Mouse (Mus musculus): ENCODE measurements at regions not wholly inside any gene's neighbourhood (a gene's known extent, or its start where the extent isn't known, plus 50 kb on each side); places are given as distances from the start of the nearest gene placed in this dataset.
A peak's percentile ranks its signal among the peaks of the same experiment; 100 is the strongest.
"Not testable (repeated sequence)": the region's sequence is repeated elsewhere in the genome, so short reads cannot be mapped to it uniquely, and the experiment has no call there.

DNA sequence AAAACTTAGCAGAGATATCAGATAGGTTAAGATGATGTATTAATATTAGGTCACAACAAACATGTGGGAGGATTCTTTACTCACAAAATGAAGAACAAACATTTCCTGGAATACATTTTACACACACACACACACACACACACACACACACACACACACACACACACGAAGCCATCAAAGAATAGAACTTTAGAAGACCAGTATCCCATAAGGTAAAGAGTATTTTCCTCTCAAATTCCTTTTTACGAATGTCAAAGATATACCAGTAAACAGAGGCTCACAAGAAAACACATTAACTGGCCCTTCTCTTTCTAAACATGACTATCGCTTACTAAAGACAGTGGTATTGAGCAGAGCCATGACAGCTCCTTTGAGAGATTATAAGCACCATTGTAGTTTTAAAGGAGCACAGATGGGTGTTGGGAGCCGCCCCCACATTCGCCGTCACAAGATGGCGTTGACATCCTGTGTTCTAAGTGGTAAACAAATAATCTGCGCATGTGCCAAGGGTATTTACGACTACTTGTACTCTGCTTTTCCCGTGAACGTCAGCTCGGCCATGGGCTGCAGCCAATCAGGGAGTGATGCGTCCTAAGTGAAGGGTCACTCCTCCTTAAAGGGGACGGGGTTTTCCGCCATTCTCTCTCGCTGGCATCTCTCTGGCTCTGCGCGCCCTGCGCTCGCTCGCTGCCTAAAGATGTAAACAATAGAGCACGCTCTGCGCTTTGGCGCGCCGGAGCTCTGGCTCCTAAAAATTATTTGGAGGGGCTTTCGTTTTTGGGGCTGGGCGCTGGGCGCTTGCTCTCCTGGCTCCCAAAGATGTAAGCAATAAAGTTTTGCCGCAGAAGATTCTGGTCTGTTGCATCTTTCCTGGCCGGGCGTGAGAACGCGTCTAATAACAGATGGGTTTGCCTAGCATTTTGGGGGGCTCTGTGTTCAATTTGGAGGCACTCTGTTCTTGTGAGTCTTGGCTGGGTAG lies 160.0 kb downstream of the Csl start:
- DNase-seq, result not testable (repeated sequence)

DNA sequence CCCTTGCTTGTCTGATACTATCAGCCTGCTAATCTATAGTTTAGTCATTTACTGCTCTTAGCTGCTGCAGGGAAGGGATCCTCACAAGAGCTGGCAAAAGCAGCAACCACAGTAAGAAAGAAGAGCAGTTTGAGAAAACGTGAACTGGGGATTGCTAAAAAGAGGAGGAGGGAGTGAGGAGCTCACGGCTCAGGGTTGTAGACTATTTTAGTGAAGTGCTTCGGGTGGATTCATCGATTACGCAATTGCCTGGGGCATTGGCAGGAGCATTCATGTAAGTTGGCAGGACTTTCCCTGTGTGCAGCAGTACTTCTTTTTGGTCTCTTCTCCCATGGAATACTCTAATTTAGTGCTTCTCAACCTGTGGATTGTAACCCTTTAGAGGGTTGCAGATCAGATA lies 157.1 kb downstream of the Csl start:
- DNase-seq, result peak; percentile 29

GRCm38 (mm10) chr10:99604172-99604571 lies 155.3 kb downstream of the Csl start:
- DNase-seq, result no peak

DNA sequence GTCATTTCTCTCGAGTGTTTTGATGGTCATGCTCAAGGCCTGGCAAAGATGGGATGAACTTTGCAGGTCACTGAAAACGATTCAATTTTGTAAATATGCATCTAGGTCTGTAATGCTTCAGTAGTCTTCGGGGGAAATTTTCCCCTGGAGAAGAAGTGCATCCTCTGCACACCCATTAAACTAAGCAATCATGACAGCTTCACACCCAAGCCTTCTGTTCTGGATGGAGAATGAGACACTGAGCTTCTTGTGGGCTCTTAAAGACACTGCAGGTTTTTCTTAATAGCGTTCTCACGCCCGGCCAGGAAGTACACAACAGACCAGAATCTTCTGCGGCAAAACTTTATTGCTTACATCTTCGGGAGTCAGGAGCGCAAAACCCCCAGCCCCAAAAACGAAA lies 151.0 kb downstream of the Csl start:
- DNase-seq, result no peak

- no peak for DNase-seq
Observed at GRCm38 (mm10) chr10:99609420-99609819, 150.0 kb downstream of the Csl start.

DNA sequence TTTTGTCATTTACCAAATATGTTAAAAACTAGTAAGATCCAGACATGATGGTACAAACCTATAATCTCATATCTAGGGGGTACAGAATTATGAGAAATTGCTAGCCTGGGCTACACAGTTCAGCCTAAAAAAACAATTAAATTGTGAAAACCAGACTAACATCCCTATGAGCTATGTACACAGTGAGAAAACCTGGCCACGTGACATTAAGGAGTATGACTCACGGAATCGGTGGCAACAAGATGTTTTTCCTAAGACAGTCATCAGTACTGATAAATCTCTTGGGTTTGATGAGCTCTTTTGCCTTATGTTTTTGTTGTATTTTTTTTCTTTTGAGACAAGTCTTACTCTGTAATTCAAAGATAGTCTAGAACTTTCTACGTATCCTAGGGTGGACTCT lies 148.6 kb downstream of the Csl start:
- DNase-seq, result no peak

DNA sequence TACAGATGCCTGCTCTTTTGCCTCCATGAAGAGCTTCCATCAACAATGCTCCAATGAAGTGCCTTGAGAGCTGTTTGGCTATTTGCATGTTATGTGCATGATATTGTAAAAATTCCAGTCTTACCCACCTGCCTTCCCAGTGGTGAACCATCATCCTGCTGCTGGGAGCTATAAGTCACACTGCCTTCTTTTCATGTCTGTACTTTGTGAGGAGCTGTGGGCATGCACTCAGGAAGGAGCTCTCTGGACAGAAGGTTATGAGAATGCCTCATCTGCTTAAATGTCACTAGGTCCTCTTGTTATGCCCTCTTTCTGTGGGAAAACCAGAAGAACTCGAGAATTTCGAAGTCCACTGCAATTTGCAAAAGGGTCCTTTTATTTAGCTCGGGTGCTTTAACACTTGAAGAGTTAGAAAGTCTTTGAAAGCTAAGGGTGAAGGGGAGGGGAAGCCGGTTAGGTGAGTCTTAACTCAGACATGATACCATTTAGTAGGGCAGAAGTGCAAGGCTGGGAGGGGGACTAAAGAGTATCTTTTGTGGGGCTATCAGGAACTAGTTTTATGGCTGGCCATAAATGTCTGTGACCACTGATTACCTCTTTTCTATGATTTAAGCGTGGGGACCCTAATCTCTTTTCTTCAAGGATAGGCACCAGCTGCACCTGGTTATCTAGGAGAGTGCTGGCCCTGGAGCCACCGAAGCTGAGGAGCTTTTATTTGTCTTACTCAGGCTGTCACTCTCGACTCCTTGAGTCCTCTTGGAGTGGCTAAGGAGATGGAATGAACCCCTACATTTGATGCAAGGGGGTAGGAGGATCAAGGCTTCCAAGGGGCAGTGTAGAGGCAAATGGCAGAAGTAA lies 144.8 kb downstream of the Csl start:
- DNase-seq, result no peak

- DNase-seq, result no peak
Observed at GRCm38 (mm10) chr10:99615371-99615770, 144.1 kb downstream of the Csl start.

GRCm38 (mm10) chr10:99615779-99616178 lies 143.7 kb downstream of the Csl start:
- DNase-seq, result peak; percentile 87

- DNase-seq, result no peak
Observed at GRCm38 (mm10) chr10:99617623-99618022, 141.8 kb downstream of the Csl start.

GRCm38 (mm10) chr10:99619421-99620151 lies 139.9 kb downstream of the Csl start:
- DNase-seq, result peak; percentile 79

- no peak for DNase-seq
Observed at GRCm38 (mm10) chr10:99620489-99620888, 139.0 kb downstream of the Csl start.

DNA sequence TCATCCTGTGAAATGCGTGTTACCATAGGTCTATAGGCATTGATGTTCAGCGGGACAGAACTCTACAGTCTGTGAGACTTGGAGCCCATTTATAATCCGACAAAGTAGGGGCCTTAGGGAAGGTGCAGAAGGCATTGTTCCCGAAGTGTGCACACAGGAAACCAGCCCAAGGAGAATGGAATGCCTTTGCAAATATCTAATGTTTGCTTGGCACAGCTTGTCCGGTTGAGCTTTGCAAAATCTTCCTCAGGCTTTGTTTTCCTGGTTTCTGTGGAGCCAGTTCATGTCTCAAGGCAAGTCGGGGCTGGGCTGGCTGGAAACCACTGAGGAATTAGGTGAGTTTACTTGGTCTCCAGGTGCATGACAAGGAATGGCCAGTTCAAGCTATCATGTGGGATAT lies 132.1 kb downstream of the Csl start:
- no peak for DNase-seq

- no peak for DNase-seq
Observed at GRCm38 (mm10) chr10:99632250-99632985, 127.0 kb downstream of the Csl start.

DNA sequence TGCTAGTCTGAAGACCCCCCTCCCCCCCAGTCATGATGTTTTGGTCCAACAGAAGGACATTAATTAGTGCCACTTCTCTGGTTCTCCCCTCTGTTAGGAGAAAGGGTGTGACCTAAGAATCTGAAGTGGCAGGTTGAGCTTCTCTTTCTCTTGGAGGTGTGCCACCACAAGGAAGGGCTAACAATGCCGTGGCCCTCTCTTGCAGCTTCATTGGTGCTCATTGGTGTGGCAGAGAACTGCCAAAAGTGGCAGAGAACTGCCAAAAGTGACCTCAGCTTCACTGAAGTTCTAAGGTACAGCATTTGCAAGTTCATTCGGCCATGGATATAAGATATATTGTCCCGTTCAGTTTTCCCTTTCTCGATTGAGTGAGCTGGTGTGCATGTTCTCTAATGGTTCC lies 123.7 kb downstream of the Csl start:
- DNase-seq, result no peak

GRCm38 (mm10) chr10:99639022-99639421 lies 120.4 kb downstream of the Csl start:
- no peak for DNase-seq

GRCm38 (mm10) chr10:99639469-99639868 lies 120.0 kb downstream of the Csl start:
- no peak for DNase-seq

- peak; percentile 57 for DNase-seq
Observed at GRCm38 (mm10) chr10:99641784-99642183, 117.7 kb downstream of the Csl start.

DNA sequence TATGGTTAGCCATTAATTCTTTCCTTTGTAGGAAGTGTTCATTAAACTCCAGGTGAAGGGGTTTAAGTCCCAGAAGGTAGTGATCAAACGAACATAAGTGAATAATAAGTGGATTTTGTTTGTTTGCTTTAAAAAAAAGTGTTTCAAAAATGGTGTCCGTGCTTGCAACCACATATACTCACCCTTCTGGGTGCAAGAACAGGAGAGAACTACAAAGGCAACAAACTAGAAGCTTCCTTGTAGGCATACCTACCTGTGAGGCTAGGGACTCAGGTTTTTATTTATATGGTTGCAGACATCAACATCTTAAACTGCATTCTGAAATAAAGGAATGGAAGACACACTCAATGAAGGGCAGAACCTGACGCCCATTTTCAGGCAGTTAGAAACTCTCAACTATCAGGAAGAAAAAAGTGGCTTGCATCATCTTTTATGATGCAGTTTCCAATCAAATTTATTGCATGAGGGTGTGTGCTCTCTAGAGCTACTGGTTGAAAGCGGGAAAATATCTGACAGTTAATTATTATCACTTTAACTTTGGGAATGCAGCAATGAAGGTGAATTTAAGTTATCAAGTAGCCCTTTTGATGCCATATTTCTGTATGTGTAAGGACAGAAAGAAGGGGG lies 117.1 kb downstream of the Csl start:
- no peak for DNase-seq

DNA sequence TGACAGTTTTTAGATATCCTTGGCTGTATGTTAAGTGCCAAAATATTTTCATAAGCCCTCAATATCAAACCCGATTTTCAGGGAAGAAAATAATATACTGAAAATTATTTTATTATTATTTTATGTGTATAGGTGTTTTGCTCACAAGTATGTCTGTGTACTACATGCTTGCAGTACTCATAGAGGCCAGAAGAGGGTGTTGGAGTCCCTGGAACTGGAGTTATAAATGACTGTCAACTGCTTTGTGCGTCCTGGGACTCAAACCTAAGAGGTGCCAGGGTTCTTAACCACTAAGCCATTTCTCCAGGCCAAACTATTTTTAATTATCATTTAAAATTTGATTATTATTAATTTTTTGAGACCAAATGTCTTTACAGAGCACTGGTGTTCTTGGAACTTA lies 114.5 kb downstream of the Csl start:
- DNase-seq, result no peak

GRCm38 (mm10) chr10:99652011-99652410 lies 107.4 kb downstream of the Csl start:
- no peak for DNase-seq

GRCm38 (mm10) chr10:99654284-99654683 lies 105.2 kb downstream of the Csl start:
- DNase-seq, result no peak
